Mouse (Mus musculus) kidney, embryonic 15.5 days (tissue): Measurements from ENCODE around the gene Plekha1. TPM values are rescaled to one million over a fixed set of nuclear protein-coding genes. Genes with fewer than 3 reads are reported as not detected.

ENCODE experiments used
- ATAC-seq: fragments of 200-750 bp; cut with Nextera tagmentation; replicated peaks from 2 replicates; pipeline ENCODE4 v1.8.0; 2017; ENCODE audit warnings: moderate TSS enrichment; ENCODE audit not compliant: low FRiP score
- H3K27ac ChIP-seq: fragments of 300-500 bp; sonication (generic); 2 replicates; pipeline ENCODE4 v1.5.1; 2015; ENCODE audit warnings: mild to moderate bottlenecking, inconsistent platforms
- H3K27me3 ChIP-seq: fragments of 300-500 bp; sonication (generic); 2 replicates; pipeline ENCODE4 v1.6.1; 2015; ENCODE audit warnings: inconsistent platforms
- H3K36me3 ChIP-seq: fragments of 300-500 bp; sonication (generic); 2 replicates; pipeline ENCODE4 v1.6.1; 2015; ENCODE audit warnings: inconsistent platforms
- H3K4me1 ChIP-seq: fragments of 300-500 bp; sonication (generic); 2 replicates; pipeline ENCODE4 v1.6.1; 2015; ENCODE audit warnings: inconsistent platforms
- H3K4me2 ChIP-seq: fragments of 300-500 bp; sonication (generic); 2 replicates; pipeline ENCODE4 v1.6.1; 2015; ENCODE audit warnings: moderate library complexity, mild to moderate bottlenecking, inconsistent platforms
- H3K4me3 ChIP-seq: fragments of 300-500 bp; sonication (generic); replicated peaks from 2 replicates; pipeline ENCODE4 v1.5.1; 2015; ENCODE audit warnings: mild to moderate bottlenecking, inconsistent platforms
- H3K9ac ChIP-seq: fragments of 300-500 bp; sonication (generic); 2 replicates; pipeline ENCODE4 v1.6.1; 2015; ENCODE audit warnings: mild to moderate bottlenecking, inconsistent platforms
- H3K9me3 ChIP-seq: fragments of 300-500 bp; sonication (generic); replicated peaks from 2 replicates; pipeline ENCODE4 v1.6.1; 2016; ENCODE audit warnings: inconsistent platforms
- WGBS: fragments of 180-500 bp; shearing (Covaris S2); methylation state at CpG from one replicate; pipeline ENCODE4 v1.1.7; 2015; ENCODE audit warnings: mixed read lengths; 5-methylcytosine and 5-hydroxymethylcytosine counted together
- polyA plus RNA-seq: library from polyadenylated mRNA; unstranded; fragments of >200 nt; fragmentation: Nextera tagmentation; extraction: Ambion mirVana; gene quantifications from 2 replicates; pipeline ENCODE4 v1.2.1, GENCODE M21; 2015

Gene Plekha1
- polyA plus RNA-seq, 1 experiment from 2014 or later, result 76.5 TPM

- Histone ChIP-seq H3K27ac (no peak overlapping the region), H3K4me3 (no peak overlapping the region), H3K9me3 (no peaks in the 10 kb centered on the region), H3K4me2 (no peak overlapping the region), H3K36me3 (peaks cover 68% of the 10 kb centered on the region), H3K27me3 (no peaks in the 10 kb centered on the region), H3K9ac (no peak overlapping the region), H3K4me1 (0 out of 2 replicates have a peak, but pooled peaks cover 4% of the 10 kb centered on the region)
- ATAC-seq, result no peak
- 96% methylated on average over 10 of the region's 10 CpGs for WGBS
Measured at GRCm38 (mm10) chr7:130897201-130897600, 31.6 kb downstream of the Plekha1 start.

GRCm38 (mm10) chr7:130898373-130898772 is 32.8 kb downstream of the Plekha1 start:
- Histone ChIP-seq H3K27me3 (no peaks in the 10 kb centered on the region), H3K36me3 (peaks cover 65% of the 10 kb centered on the region), H3K9me3 (no peaks in the 10 kb centered on the region), H3K9ac (no peak overlapping the region), H3K4me3 (no peak overlapping the region), H3K4me2 (no peak overlapping the region), H3K27ac (no peak overlapping the region), H3K4me1 (0 out of 2 replicates have a peak, but pooled peaks cover 4% of the 10 kb centered on the region)
- no peak for ATAC-seq
- WGBS, result 86% methylated on average over 4 of the region's 4 CpGs

GRCm38 (mm10) chr7:130900233-130900848 is 34.8 kb downstream of the Plekha1 start:
- WGBS, result 92% methylated on average over 5 of the region's 5 CpGs
- peaks cover 80% of the 10 kb centered on the region for H3K36me3 ChIP-seq
- no peak for ATAC-seq
- no peaks in the 10 kb centered on the region for H3K9me3 ChIP-seq
- no peak overlapping the region for H3K27ac ChIP-seq
- H3K27me3 ChIP-seq, result no peaks in the 10 kb centered on the region
- no peaks in the 10 kb centered on the region for H3K4me1 ChIP-seq
- no peak overlapping the region for H3K4me3 ChIP-seq
- H3K9ac ChIP-seq, result no peak overlapping the region
- H3K4me2 ChIP-seq, result no peak overlapping the region

DNA sequence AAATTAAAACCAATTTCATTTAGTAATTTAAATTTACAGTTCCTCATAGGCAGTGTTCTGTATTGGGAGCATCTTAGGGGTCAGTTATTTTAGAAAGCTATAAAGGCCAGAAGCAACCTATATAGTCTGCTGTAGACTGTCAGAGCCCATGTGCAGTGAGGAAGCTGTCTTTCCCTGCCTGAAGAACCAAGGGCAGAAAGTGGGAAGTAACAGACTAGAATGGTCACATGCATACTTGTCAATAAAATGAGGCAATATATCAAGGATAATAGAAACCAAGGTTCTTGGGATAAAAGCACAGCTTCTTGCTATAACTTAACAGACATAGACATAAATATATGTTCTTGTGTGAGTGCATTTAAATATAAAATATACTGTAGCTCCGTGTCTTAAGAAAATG is 37.4 kb downstream of the Plekha1 start:
- H3K4me3 ChIP-seq, result no peak overlapping the region
- no peaks in the 10 kb centered on the region for H3K27me3 ChIP-seq
- H3K4me1 ChIP-seq, result no peaks in the 10 kb centered on the region
- H3K9ac ChIP-seq, result no peak overlapping the region
- WGBS, result 95% methylated on average over 1 of the region's 1 CpGs
- H3K9me3 ChIP-seq, result no peaks in the 10 kb centered on the region
- H3K4me2 ChIP-seq, result no peak overlapping the region
- no peak overlapping the region for H3K27ac ChIP-seq
- peaks cover 66% of the 10 kb centered on the region for H3K36me3 ChIP-seq
- ATAC-seq, result no peak

GRCm38 (mm10) chr7:130903505-130904074 is 38.0 kb downstream of the Plekha1 start:
- peaks cover 66% of the 10 kb centered on the region for H3K36me3 ChIP-seq
- no peak for ATAC-seq
- 82% methylated on average over 16 of the region's 16 CpGs for WGBS
- H3K4me1 ChIP-seq, result no peaks in the 10 kb centered on the region
- H3K9ac ChIP-seq, result no peak overlapping the region
- no peaks in the 10 kb centered on the region for H3K27me3 ChIP-seq
- H3K27ac ChIP-seq, result no peak overlapping the region
- no peak overlapping the region for H3K4me2 ChIP-seq
- no peak overlapping the region for H3K4me3 ChIP-seq
- no peaks in the 10 kb centered on the region for H3K9me3 ChIP-seq

DNA sequence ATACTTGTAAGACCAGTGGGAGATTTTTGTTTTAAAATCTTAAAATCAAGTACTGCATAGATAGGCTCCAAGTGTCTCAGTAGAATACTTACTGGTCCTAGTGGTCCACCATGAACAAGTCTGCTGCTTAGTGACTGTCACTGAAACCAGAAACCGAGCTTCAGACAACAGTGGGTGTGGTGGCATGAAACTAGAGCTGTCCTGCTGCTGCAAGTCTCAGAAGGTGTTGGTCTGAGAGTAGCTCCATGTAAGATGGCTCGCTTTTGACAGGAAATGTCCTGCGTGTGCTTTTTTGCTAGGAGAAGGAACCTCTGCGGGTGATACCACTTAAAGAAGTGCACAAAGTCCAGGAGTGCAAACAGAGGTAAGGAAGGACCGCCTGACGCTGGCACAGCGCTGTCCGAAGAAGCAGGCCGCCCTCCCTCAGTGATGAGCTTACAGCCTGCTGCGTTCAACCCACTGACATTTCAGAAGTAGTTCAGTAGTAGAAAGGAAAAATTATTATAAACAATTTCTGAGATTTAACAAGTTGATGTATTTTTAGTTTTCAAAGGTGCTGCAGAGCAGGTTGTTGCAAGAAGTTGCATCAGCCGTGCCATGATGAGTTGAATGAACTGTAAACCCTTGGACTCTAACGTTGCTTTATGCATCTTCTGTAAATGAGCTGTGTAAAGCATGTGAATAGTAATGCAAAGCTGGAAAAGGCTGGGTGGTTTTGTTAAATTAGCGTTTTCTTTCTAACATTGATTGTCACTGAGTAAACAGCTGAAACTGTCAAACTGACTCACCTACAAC is 39.2 kb downstream of the Plekha1 start:
- WGBS, result 83% methylated on average over 13 of the region's 13 CpGs
- Histone ChIP-seq H3K36me3 (peaks cover 70% of the 10 kb centered on the region), H3K9me3 (no peaks in the 10 kb centered on the region), H3K4me1 (no peaks in the 10 kb centered on the region), H3K9ac (no peak overlapping the region), H3K4me3 (no peak overlapping the region), H3K27me3 (no peaks in the 10 kb centered on the region), H3K4me2 (no peak overlapping the region), H3K27ac (no peak overlapping the region)
- no peak for ATAC-seq

GRCm38 (mm10) chr7:130910841-130911240 is 45.3 kb downstream of the Plekha1 start:
- WGBS, result 91% methylated on average over 14 of the region's 14 CpGs
- Histone ChIP-seq H3K4me1 (no peaks in the 10 kb centered on the region), H3K9ac (no peak overlapping the region), H3K27me3 (no peaks in the 10 kb centered on the region), H3K4me3 (no peak overlapping the region), H3K9me3 (no peaks in the 10 kb centered on the region), H3K36me3 (peaks cover 57% of the 10 kb centered on the region), H3K27ac (no peak overlapping the region), H3K4me2 (no peak overlapping the region)
- ATAC-seq, result no peak

- no peaks in the 10 kb centered on the region for H3K4me1 ChIP-seq
- WGBS, result 44% methylated on average over 5 of the region's 5 CpGs
- peaks cover 33% of the 10 kb centered on the region for H3K36me3 ChIP-seq
- H3K4me2 ChIP-seq, result no peak overlapping the region
- no peak for ATAC-seq
- no peaks in the 10 kb centered on the region for H3K27me3 ChIP-seq
- no peak overlapping the region for H3K4me3 ChIP-seq
- H3K27ac ChIP-seq, result no peak overlapping the region
- no peaks in the 10 kb centered on the region for H3K9me3 ChIP-seq
- no peak overlapping the region for H3K9ac ChIP-seq
Measured at GRCm38 (mm10) chr7:130914693-130915363, 49.3 kb downstream of the Plekha1 start.

DNA sequence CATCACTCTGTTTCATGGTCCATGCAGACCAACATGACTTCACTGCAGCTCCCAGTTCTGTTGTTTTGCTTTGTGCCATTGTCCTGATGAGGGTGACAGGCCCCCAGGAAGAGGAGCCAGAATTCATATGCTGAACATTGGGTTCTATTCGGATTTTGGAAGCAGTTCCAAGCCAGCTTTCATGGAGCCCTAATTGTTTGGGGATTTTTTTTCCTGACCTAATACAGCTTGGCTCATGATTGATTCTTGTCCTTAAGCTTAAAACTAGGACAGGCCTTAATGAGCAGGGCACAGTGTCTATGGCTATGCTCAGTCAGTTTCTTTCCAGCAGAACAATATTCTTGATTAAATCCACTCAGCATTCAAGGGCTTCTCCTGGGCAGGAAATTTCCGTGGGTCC is 52.7 kb downstream of the Plekha1 start:
- 69% methylated on average over 2 of the region's 2 CpGs for WGBS
- ATAC-seq, result no peak
- H3K36me3 ChIP-seq, result peaks cover 11% of the 10 kb centered on the region

GRCm38 (mm10) chr7:130922981-130923731 is 57.6 kb downstream of the Plekha1 start:
- no peak for ATAC-seq
- 63% methylated on average over 13 of the region's 13 CpGs for WGBS

More for the DNA sequence above, 52.7 kb downstream of the Plekha1 start:
- no peaks in the 10 kb centered on the region for H3K4me1 ChIP-seq
- H3K9me3 ChIP-seq, result no peaks in the 10 kb centered on the region
- H3K9ac ChIP-seq, result no peak overlapping the region
- no peak overlapping the region for H3K4me2 ChIP-seq
- H3K27ac ChIP-seq, result no peak overlapping the region
- no peak overlapping the region for H3K4me3 ChIP-seq
- no peaks in the 10 kb centered on the region for H3K27me3 ChIP-seq

GRCm38 (mm10) chr7:130930401-130930800 is 64.8 kb downstream of the Plekha1 start:
- H3K9ac ChIP-seq, result no peak overlapping the region
- H3K9me3 ChIP-seq, result no peaks in the 10 kb centered on the region
- no peak overlapping the region for H3K4me2 ChIP-seq
- no peaks in the 10 kb centered on the region for H3K36me3 ChIP-seq
- H3K27ac ChIP-seq, result no peak overlapping the region
- peaks cover 5% of the 10 kb centered on the region for H3K4me1 ChIP-seq
- 68% methylated on average over 3 of the region's 3 CpGs for WGBS
- ATAC-seq, result no peak
- H3K27me3 ChIP-seq, result peaks cover 31% of the 10 kb centered on the region
- no peak overlapping the region for H3K4me3 ChIP-seq

More at GRCm38 (mm10) chr7:130922981-130923731, 57.6 kb downstream of the Plekha1 start:
- Histone ChIP-seq H3K4me3 (no peak overlapping the region), H3K4me2 (no peak overlapping the region), H3K36me3 (no peaks in the 10 kb centered on the region), H3K9ac (no peak overlapping the region), H3K27me3 (no peaks in the 10 kb centered on the region), H3K27ac (no peak overlapping the region), H3K9me3 (no peaks in the 10 kb centered on the region), H3K4me1 (no peaks in the 10 kb centered on the region)
